Mouse (Mus musculus) left cerebral cortex, adult 18-20 months (tissue): ENCODE results near the gene Vmn2r2. TPM values are rescaled to one million over a fixed set of nuclear protein-coding genes. Genes with fewer than 3 reads are reported as not detected.

Source experiments
- DNase-seq, 2 experiments: peaks; one replicate each; pipeline ENCODE4 v3.0.0; 2021 to 2022; ENCODE audit warnings: low spot score in 2 of 2, mixed read lengths in 1 of 2
- long read RNA-seq, 2 experiments: library from polyadenylated mRNA; stranded (forward); transcript quantifications; one replicate each; pipeline ENCODE4 v2.0.0; 2021
- total RNA-seq, 2 experiments: library from RNA; stranded (reverse); gene quantifications; 2 replicates each; pipeline ENCODE4 v1.2.3; 2021

The Vmn2r2 gene
- total RNA-seq: not detected
- long read RNA-seq, experiment 1: 0 reads
- long read RNA-seq, experiment 2: 0 reads

DNA sequence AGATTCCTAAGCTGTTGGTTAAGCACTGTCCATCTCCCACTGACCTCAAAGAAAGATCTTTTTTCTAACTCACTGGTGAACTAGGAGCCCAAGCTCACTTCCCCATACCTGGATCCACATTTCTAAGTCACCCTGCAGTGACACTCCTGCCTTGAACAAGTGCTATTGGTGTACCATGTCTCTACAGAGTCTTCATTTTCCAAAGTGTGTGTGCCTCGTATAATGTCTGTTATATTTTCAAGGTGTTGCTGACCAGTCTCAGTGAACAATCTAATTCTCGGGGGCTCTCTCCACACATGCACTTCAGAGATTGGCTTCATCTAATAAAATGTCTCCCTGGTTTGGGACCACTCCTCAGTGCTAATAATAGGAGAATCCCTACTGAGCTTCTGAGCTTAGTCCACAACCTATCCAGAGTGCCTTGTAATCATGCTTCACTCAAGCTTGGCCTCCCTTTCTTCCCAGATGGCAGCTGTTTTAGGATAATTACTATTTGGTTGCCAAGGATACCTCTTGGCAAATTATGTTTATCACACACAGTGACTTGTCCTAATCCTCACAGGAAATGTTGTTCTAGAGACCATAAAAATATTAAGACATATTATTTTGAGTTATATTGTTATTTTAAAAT is at the start of gene Vmn2r2:
Vmn2r2 (minus strand) TSS at position 51 of the 631 bp plus-strand sequence.
- DNase-seq: no peak

DNA sequence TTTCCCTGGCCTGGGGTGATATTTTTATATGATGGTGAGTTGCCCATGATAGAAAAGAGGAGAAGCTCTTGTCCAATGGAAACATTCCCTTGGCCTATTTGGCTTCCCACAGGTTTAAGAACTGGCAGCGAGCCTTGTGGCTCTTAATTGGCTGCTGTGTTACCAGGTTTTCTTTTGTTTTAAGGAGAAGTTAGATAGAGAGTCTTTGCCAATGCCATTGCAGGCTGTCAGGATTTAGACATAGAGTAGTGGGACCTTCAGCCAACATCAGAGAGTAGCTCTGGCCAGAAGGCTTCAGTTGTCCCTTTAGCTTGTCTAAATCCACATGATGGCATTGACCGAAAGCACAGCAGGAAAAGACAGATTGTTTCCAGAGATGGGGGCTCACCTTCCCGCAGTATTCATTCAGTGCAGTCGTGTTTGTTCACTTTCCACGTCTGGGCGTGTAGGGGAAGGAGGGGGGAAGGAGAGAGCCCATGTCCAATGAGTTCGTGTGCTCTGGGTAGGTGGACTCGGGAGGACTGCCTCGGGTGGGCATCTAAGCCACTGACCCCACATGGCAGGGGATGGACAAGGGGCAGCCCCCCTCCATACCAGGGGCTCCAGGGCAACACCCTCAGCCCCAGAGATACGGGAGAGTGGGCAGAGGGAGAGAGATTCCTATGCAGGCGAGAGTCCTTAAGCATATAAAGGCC is 28.2 kb downstream of the Vmn2r2 start:
- DNase-seq: no peak

DNA sequence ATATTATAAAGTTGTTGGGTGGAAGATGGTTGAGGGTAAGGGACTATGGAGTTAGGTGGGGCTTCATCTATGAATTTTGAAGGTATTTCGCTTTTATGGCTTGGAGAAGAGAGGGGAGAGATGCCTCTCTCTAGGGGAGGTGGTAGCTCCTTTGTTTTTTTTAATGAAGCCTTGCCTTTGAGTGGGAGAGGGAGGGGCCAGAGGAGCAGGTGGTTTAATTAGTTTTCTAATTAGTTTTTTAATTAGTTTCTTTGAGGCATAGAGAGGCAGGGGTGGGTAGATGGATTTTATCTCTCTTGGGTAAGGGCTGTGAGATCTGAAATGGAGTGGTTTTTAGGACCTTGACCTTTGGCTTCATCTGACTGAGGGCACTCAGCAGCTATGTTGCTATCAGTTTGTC is 29.0 kb downstream of the Vmn2r2 start:
- DNase-seq: no peak

DNA sequence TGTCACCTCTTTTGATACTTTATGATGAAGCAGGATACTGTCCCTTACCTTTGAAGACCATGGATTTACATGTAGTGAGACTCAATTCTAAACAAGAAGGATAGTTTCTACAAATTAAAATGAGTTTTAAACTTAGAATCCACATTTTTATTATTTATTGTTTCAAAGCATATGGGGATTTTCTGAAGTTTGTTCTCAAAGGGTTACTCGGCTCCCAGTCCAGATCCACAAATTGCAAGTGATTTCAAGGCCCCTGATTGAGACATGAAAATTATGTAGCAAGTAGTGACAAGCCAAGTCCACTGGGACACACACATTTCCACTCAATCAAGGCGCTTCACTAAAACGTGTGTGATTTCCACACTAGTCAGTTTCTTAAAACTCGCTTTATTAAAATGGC is 60.5 kb downstream of the Vmn2r2 start, which contains the start of gene Vmn2r1:
Vmn2r1 (plus strand) TSS at position 301 of the 400 bp plus-strand sequence.
- no peak for DNase-seq

Other genes with a start within 250 kb of the Vmn2r2 start
- 1 to 10 TPM; 4.8 to 7.2 TPM for gene Plch1, start 242.5 kb downstream of the Vmn2r2 start, total RNA-seq
- gene E130311K13Rik, start 212.5 kb downstream of the Vmn2r2 start, total RNA-seq: 10 to 100 TPM; 10.3 to 11.7 TPM
- gene Slc33a1, start 177.2 kb downstream of the Vmn2r2 start, total RNA-seq: 10 to 100 TPM; 28.7 to 28.8 TPM
- gene Gmps, start 165.8 kb downstream of the Vmn2r2 start, total RNA-seq: 10 to 100 TPM; 48.2 to 48.7 TPM
- under 1 TPM; 0.33 to 0.58 TPM for gene Vmn2r1, start 60.4 kb downstream of the Vmn2r2 start, total RNA-seq
- gene Vmn2r3, start 147.8 kb upstream of the Vmn2r2 start, total RNA-seq: not detected